Mouse (Mus musculus) hindbrain, embryonic 11.5 days (tissue): ENCODE results near the gene Abtb2. TPM values are rescaled to one million over a fixed set of nuclear protein-coding genes. Genes with fewer than 3 reads are reported as not detected.
"Not testable (repeated sequence)": the region's sequence is repeated elsewhere in the genome, so short reads cannot be mapped to it uniquely, and the experiment has no call there.

Experiments
- ATAC-seq: fragments of 200-750 bp; cut with Nextera tagmentation; 2 replicates; pipeline ENCODE4 v1.8.0; 2017; ENCODE audit warnings: mild to moderate bottlenecking, moderate TSS enrichment, moderate library complexity; ENCODE audit not compliant: low FRiP score
- DNase-seq: peaks from one replicate; pipeline ENCODE4 v3.0.0-alpha.2; 2015; ENCODE audit warnings: low spot score
- H3K27ac ChIP-seq: fragments of 300-500 bp; sonication (generic); 2 replicates; pipeline ENCODE4 v1.5.1; 2014; ENCODE audit warnings: mild to moderate bottlenecking, low read depth, low read length
- H3K27me3 ChIP-seq: fragments of 300-500 bp; sonication (generic); 2 replicates; pipeline ENCODE4 v1.6.1; 2014; ENCODE audit warnings: mild to moderate bottlenecking, low read length, moderate library complexity, mixed read lengths; ENCODE audit not compliant: control insufficient read depth, insufficient read depth
- H3K36me3 ChIP-seq: fragments of 300-500 bp; sonication (generic); 2 replicates; pipeline ENCODE4 v1.6.1; 2014; ENCODE audit warnings: mild to moderate bottlenecking, low read length, moderate library complexity, mixed read lengths; ENCODE audit not compliant: control insufficient read depth, insufficient read depth
- H3K4me1 ChIP-seq: fragments of 300-500 bp; sonication (generic); replicated peaks from 2 replicates; pipeline ENCODE4 v1.6.1; 2014; ENCODE audit warnings: low read length, mixed read lengths; ENCODE audit not compliant: control insufficient read depth, insufficient read depth
- H3K4me2 ChIP-seq: fragments of 300-500 bp; sonication (generic); replicated peaks from 2 replicates; pipeline ENCODE4 v1.6.1; 2014; ENCODE audit warnings: mild to moderate bottlenecking, low read depth, low read length
- H3K4me3 ChIP-seq: fragments of 300-500 bp; sonication (generic); 2 replicates; pipeline ENCODE4 v1.5.1; 2014; ENCODE audit warnings: low read depth, low read length
- H3K9ac ChIP-seq: fragments of 300-500 bp; sonication (generic); 2 replicates; pipeline ENCODE4 v1.6.1; 2014; ENCODE audit warnings: low read depth, low read length
- H3K9me3 ChIP-seq: fragments of 300-500 bp; sonication (generic); 2 replicates; pipeline ENCODE4 v1.6.1; 2016; ENCODE audit warnings: low read length; ENCODE audit not compliant: control insufficient read depth
- WGBS: fragments of 180-500 bp; shearing (Covaris S2); extraction: QIAGEN DNeasy Blood & Tissue Kit; methylation state at CpG from one replicate; pipeline ENCODE4 v1.1.7; 2014; 5-methylcytosine and 5-hydroxymethylcytosine counted together
- polyA plus RNA-seq: library from polyadenylated mRNA; unstranded; fragments of >200 nt; fragmentation: Nextera tagmentation; extraction: Ambion mirVana; gene quantifications from 2 replicates; pipeline ENCODE4 v1.2.1, GENCODE M21; 2014

Abtb2 gene
- polyA plus RNA-seq: 13.9 and 14.6 TPM in 2 replicates

DNA sequence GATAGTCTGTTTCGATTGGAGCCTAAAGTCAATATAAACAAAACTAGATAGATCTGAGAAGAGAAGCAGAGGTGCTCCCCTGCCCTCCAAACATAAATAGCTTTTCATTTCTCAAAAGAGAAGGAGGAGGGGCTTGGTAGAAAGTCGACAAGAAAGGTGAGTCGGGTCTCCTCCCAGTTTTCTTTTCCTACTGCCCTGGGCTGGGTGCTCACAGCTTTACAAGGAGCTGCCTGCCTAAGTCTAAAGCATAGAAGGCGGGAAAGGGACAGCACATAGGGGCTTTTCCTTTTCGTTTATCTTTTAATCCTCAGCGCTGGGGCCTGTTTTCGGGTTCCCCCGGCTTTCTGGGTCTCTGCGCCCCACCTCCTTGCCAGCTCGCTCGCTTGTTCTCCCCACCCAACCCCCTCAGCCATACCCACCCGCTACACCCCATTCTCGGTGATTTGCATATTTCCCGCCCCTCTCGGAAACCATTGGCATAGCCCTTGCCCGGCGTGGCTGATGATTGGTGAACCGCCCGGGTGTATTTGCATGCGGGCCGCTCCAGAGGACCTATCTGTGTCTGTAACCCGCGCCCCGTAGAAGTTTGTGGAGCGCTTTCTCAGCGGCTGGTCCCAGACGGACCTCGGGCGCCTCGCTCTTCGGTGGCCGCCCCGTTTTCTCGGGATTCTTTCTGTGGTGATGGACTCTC is at the start of gene Abtb2:
TSS of gene Abtb2 (plus strand) at position 579 of the 691 bp plus-strand sequence.
- H3K4me1 ChIP-seq: 0 out of 2 replicates have a peak, but pooled peaks cover 2% of the 10 kb centered on the region
- H3K4me3 ChIP-seq: peak within 1 kb of the TSS; percentile 71
- ATAC-seq (peak; percentile 95), DNase-seq (peak; percentile 90)
- WGBS: under 1% methylated on average over 34 of the region's 34 CpGs
- peak within 1 kb of the TSS; percentile 75 for H3K9ac ChIP-seq
- no peaks in the 10 kb centered on the region for H3K9me3 ChIP-seq
- H3K36me3 ChIP-seq: no peaks in the 10 kb centered on the region
- peak within 1 kb of the TSS; percentile 81; the same call in 1 of the 2 replicates for H3K27ac ChIP-seq
- peak within 1 kb of the TSS; percentile 98 for H3K4me2 ChIP-seq
- peaks cover 2% of the 10 kb centered on the region; the same call in 1 of the 2 replicates for H3K27me3 ChIP-seq

DNA sequence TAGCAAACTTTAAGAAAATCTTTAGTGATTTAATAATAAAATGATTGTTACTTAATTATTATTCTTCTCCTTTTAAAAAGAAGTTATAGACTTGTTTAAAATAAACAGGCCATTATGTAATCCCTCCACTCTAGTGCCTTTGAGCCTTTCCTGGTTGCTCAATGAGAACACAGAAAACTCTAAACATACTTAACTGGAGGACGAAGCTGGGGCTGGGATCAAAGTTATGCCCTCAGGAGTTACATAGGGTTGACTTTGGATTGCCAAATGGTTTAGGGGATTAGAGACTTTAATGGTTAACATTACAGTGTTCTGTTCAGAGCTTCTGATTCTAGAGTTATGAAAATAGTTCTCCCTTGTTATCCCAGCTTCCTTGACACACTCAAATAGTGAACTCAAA is 49.6 kb upstream of the Abtb2 start:
- 79% methylated on average over 1 of the region's 1 CpGs for WGBS
- Histone ChIP-seq H3K4me3 (no peak overlapping the region), H3K4me2 (no peak overlapping the region), H3K27me3 (no peaks in the 10 kb centered on the region), H3K9ac (no peak overlapping the region), H3K4me1 (no peaks in the 10 kb centered on the region), H3K36me3 (no peaks in the 10 kb centered on the region), H3K9me3 (no peaks in the 10 kb centered on the region), H3K27ac (no peak overlapping the region)
- DNase-seq (no peak), ATAC-seq (no peak)

DNA sequence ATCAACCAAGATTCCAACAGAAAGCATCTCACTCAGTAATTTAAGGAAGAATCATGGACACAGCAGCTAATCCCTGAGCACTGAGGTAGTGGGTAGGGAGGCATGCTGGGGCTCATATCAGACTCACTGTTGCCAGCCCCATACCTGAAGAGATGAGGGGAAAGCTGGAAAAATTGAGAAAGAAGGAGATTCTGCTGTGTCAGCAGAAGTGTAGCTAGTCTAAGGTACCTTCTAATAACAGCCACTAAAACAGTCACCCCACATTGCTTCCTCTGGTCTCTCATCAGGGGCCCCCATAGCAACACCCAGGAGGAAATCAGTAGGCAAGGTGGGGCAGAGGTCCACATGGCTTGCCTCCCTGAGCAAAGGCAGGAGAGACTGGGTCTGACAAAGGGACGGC is 40.5 kb upstream of the Abtb2 start:
- H3K4me3 ChIP-seq: no peak overlapping the region
- ATAC-seq (no peak), DNase-seq (no peak)
- 87% methylated on average over 1 of the region's 1 CpGs for WGBS
- no peak overlapping the region for H3K27ac ChIP-seq
- no peaks in the 10 kb centered on the region for H3K9me3 ChIP-seq
- no peaks in the 10 kb centered on the region for H3K27me3 ChIP-seq
- H3K36me3 ChIP-seq: no peaks in the 10 kb centered on the region
- no peak overlapping the region for H3K4me2 ChIP-seq
- H3K9ac ChIP-seq: no peak overlapping the region
- H3K4me1 ChIP-seq: no peaks in the 10 kb centered on the region

DNA sequence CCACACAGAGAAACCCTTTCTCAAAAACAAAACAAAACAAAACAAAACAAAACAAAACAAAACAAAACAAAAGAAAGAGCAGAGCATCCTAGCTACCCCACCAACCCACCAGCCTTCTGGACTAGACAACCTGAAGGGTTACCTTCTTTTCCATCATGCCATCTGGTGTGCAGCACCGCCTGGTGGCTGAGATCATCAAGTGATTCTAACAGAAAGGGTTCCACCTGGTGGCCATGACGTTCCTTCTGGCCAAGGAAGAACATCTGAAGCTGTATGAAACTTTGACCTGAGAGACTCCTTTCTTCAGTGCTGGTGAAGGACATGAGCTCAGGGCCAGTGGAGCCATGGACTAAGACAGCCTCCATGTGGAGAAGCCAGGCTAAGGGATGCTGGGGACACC is 19.0 kb upstream of the Abtb2 start:
- no peaks in the 10 kb centered on the region for H3K9me3 ChIP-seq
- ATAC-seq (no peak), DNase-seq (peak; percentile 61)
- H3K9ac ChIP-seq: no peak overlapping the region
- no peak overlapping the region for H3K4me3 ChIP-seq
- H3K27me3 ChIP-seq: no peaks in the 10 kb centered on the region
- no peaks in the 10 kb centered on the region for H3K36me3 ChIP-seq
- WGBS: 17% methylated on average over 2 of the region's 2 CpGs
- no peaks in the 10 kb centered on the region for H3K4me1 ChIP-seq
- no peak overlapping the region for H3K27ac ChIP-seq
- H3K4me2 ChIP-seq: no peak overlapping the region

DNA sequence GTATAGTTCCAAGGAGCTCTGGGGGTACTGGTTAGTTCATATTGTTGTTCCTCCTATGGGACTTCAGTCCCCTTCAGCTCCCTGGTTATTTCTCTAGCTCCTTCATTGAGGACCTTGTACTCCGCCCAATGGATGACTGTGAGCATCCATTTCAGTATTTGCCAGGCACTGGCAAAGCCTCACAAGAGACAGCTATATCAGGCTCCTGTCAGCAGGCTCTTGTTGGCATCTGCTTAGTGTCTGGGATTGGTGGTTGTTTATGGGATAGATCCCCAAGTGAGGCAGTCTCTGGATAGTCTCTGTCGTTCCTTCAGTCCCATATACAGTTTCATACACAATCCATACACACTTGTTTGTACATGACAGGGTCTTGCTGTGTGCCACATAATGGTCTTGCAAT is 15.8 kb upstream of the Abtb2 start:
- not testable (repeated sequence) for H3K27me3 ChIP-seq, H3K9me3 ChIP-seq, DNase-seq, H3K4me1 ChIP-seq, H3K27ac ChIP-seq, H3K4me3 ChIP-seq, ATAC-seq, H3K4me2 ChIP-seq, H3K9ac ChIP-seq, H3K36me3 ChIP-seq
- WGBS: 90% methylated on average over 2 of the region's 2 CpGs

DNA sequence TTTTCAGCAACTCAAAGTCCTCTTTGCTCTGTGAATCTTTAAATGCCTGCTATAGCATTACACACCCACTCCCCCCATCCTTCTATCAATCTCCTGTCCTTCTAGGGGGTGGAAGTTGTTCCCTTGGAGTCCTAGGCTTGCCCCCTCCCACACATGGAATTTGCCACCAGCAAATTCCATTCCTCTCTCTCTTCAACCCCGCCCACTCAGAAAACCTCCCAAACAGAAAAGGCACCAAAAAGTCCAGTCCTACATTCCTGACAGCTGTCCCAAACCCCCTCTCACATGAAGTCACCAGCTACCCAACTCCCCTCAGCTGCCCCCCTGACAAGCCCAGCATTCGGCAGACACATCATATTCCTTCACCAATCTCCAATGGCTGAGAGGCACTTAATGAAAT is 12.1 kb upstream of the Abtb2 start:
- Histone ChIP-seq H3K4me1 (no peaks in the 10 kb centered on the region), H3K4me2 (no peak overlapping the region), H3K9me3 (no peaks in the 10 kb centered on the region), H3K9ac (no peak overlapping the region), H3K36me3 (no peaks in the 10 kb centered on the region), H3K27me3 (no peaks in the 10 kb centered on the region), H3K4me3 (no peak overlapping the region), H3K27ac (no peak overlapping the region)
- no peak for ATAC-seq
- DNase-seq: no peak
- WGBS: 69% methylated on average over 2 of the region's 2 CpGs

DNA sequence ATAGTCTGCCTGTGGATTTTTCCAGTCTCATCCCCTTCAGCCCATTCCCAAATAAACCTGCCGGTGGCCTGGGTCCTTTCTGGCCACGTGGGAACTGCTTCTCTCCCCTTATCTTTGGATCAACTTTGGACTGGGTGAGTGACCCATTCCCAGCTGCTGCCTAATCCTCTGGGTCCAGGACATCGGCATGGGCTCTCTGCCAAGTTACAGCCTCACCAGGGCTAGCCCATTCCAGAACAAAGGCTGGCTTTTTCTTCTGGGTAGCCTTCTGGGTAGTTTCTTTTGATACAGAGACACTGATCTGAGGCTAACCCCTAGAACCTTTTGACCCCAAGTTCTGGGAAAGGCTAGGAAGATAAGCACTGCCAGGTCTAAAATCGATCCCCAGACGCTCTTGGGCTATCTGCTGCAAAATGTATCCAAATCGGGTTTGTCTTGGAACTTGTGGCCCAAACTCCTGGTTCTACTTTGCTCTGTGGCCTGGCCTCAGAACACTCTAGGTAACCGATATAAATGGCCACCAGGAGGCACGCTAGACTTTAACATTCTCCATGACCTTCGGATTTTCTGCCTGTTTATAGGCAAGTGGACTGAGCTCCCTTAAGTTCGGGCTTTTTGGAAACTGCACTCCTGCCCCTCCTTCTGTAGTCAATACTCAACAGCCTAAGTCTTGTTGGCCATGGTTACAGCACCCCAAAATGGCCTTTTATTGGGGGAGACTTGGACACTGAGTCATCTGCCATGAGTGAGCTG is 9.8 kb upstream of the Abtb2 start:
- Histone ChIP-seq H3K9me3 (no peaks in the 10 kb centered on the region), H3K27me3 (no peaks in the 10 kb centered on the region), H3K27ac (no peak overlapping the region), H3K36me3 (no peaks in the 10 kb centered on the region), H3K4me2 (no peak overlapping the region), H3K9ac (no peak overlapping the region), H3K4me3 (no peak overlapping the region), H3K4me1 (no peaks in the 10 kb centered on the region)
- ATAC-seq (no peak), DNase-seq (peak; percentile 21)
- 67% methylated on average over 10 of the region's 10 CpGs for WGBS

DNA sequence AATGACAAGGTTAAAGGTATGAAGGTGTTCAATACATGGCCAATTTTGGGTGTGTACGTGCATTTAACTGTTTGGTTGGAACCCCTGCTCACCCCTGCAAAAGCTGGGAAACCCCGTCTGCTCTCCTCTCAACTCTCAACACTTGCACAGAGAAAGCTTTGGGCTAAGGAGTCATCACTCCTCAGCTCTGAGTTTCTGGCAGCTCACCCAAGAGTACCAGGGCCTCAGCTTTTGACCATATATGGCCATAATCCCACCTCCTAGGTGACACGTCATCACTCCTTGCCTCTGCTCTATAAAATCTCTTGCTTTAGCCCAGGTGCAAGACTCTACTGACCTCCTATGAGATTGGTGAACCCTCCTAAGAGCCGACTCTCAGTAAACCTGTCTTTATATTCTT is 5.2 kb upstream of the Abtb2 start:
- no peak overlapping the region for H3K4me3 ChIP-seq
- 72% methylated on average over 4 of the region's 4 CpGs for WGBS
- no peak overlapping the region for H3K4me2 ChIP-seq
- H3K9ac ChIP-seq: no peak overlapping the region
- H3K27ac ChIP-seq: no peak overlapping the region
- H3K27me3 ChIP-seq: peaks cover 2% of the 10 kb centered on the region; the same call in 1 of the 2 replicates
- H3K4me1 ChIP-seq: no peaks in the 10 kb centered on the region
- ATAC-seq: no peak
- DNase-seq: no peak
- no peaks in the 10 kb centered on the region for H3K9me3 ChIP-seq
- no peaks in the 10 kb centered on the region for H3K36me3 ChIP-seq
